Mouse (Mus musculus) forebrain, embryonic 13.5 days (tissue): ENCODE data around the gene Ston1. TPM values are rescaled to one million over a fixed set of nuclear protein-coding genes. Genes with fewer than 3 reads are reported as not detected.

Source experiments
- ATAC-seq: fragments of 200-750 bp; cut with Nextera tagmentation; 2 replicates; pipeline ENCODE4 v1.8.0; 2017
- H3K27ac ChIP-seq: fragments of 300-500 bp; sonication (generic); 2 replicates; pipeline ENCODE4 v1.5.1; 2015; ENCODE audit warnings: inconsistent platforms, mild to moderate bottlenecking, moderate library complexity
- H3K27me3 ChIP-seq: fragments of 300-500 bp; sonication (generic); 2 replicates; pipeline ENCODE4 v1.6.1; 2015; ENCODE audit warnings: mild to moderate bottlenecking, inconsistent platforms
- H3K36me3 ChIP-seq: fragments of 300-500 bp; sonication (generic); 2 replicates; pipeline ENCODE4 v1.6.1; 2015; ENCODE audit warnings: mild to moderate bottlenecking, inconsistent platforms; ENCODE audit not compliant: poor library complexity, severe bottlenecking
- H3K4me1 ChIP-seq: fragments of 300-500 bp; sonication (generic); 2 replicates; pipeline ENCODE4 v1.6.1; 2015; ENCODE audit warnings: inconsistent platforms
- H3K4me2 ChIP-seq: fragments of 300-500 bp; sonication (generic); 2 replicates; pipeline ENCODE4 v1.6.1; 2015; ENCODE audit warnings: inconsistent platforms, mild to moderate bottlenecking, moderate library complexity
- H3K4me3 ChIP-seq: fragments of 300-500 bp; sonication (generic); 2 replicates; pipeline ENCODE4 v1.5.1; 2015; ENCODE audit warnings: mild to moderate bottlenecking, inconsistent platforms
- H3K9ac ChIP-seq: fragments of 300-500 bp; sonication (generic); 2 replicates; pipeline ENCODE4 v1.6.1; 2015; ENCODE audit warnings: mild to moderate bottlenecking, inconsistent platforms
- H3K9me3 ChIP-seq: fragments of 300-500 bp; sonication (generic); replicated peaks from 2 replicates; pipeline ENCODE4 v1.6.1; 2016; ENCODE audit warnings: inconsistent platforms
- WGBS: fragments of 180-500 bp; shearing (Covaris S2); methylation state at CpG from one replicate; pipeline ENCODE4 v1.1.7; 2015; 5-methylcytosine and 5-hydroxymethylcytosine counted together
- polyA plus RNA-seq: library from polyadenylated mRNA; unstranded; fragments of >200 nt; fragmentation: Nextera tagmentation; extraction: Ambion mirVana; gene quantifications from 2 replicates; pipeline ENCODE4 v1.2.1, GENCODE M21; 2015

The Ston1 gene
- polyA plus RNA-seq: 2.4 and 3.2 TPM in 2 replicates

DNA sequence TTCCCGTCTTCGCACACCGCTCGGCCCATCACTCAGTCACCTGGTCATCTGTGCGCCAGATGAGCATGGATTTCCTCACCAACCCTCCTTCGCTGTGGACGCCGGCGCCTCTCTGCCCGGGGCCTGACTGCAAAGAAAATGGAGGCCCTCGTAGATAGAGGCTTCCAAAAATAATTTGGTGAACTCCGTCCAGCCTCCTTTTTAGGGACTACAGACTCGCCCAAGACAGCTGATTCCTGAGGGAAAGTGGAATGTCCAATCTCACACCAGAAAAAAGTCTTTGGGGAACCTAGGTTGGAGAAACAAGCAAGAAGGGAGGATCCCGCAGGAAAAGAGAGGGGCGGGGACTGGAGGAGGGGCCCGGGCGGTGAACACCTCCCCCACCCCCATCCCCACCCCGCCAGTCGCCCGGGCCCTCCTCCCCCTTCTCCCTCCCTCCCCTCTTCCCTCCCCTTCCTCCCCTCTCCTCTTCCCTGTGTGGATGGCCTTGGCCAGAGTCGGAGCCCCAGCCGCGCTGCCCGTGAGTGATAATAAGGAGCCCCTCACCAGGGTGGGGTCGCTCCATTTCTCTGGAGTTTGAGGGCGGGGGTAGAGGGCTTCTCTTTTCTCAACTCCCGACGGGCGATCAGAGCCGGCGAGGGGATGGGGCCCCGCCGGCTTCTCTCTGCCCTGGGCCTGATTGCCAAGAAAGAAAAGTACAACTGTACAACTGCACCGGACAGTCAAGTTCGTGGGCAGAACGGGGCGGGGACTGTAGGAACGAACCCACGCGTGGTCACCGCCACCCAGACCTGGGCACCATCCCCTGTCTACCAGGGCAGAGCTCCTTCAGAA lies at the start of gene Ston1:
Ston1 (plus strand) TSS at position 463 of the 834 bp plus-strand sequence.
- Histone ChIP-seq H3K9me3 (no peaks in the 10 kb centered on the region), H3K4me3 (peak within 1 kb of the TSS; percentile 52), H3K27me3 (no peaks in the 10 kb centered on the region), H3K36me3 (no peaks in the 10 kb centered on the region), H3K4me2 (peak within 1 kb of the TSS; percentile 77), H3K27ac (peak within 1 kb of the TSS; percentile 75), H3K9ac (peak within 1 kb of the TSS; percentile 72), H3K4me1 (peaks cover 23% of the 10 kb centered on the region)
- 0% methylated on average over 41 of the region's 41 CpGs for WGBS
- peak; percentile 85 for ATAC-seq

DNA sequence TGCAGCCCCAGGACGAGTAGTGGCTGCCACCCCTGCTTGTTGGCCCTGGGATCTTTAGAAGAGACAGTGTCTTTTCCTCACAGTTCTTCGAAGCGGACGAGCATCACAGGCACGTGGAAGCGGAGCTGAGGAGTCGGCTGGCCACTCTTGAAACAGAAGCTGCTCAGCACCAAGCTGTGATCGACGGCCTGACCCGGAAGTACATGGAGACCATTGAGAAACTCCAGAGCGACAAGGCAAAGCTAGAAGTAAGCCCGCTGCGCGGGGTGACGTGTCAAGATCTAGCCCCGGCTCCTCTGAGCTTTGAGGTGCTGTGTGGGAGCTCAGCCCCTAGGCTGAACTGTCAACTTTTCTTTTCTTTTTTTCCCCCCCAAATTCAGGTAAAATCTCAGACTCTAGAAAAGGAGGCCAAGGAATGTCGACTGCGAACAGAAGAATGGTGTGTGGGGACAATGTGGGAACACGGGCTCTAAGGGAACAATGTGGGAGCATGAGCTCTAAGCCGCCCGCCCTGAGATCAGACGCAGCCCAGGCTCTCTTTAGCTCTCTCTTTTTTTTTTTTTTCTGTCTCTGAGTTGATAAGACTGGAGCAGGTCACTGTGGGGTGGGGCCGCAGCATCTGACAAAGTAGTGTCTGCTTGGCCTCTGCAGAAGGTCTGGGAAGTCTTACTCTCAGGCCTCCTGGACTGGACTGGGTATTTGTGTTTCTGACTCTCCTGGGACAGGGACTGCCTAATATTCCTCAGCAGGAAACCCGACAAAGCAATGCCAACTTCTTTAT lies 47.9 kb upstream of the Ston1 start:
- peaks cover 60% of the 10 kb centered on the region for H3K36me3 ChIP-seq
- no peaks in the 10 kb centered on the region for H3K27me3 ChIP-seq
- H3K27ac ChIP-seq: no peak overlapping the region
- no peak overlapping the region for H3K4me2 ChIP-seq
- H3K9ac ChIP-seq: no peak overlapping the region
- no peaks in the 10 kb centered on the region for H3K9me3 ChIP-seq
- H3K4me3 ChIP-seq: no peak overlapping the region
- WGBS: 86% methylated on average over 24 of the region's 24 CpGs
- no peaks in the 10 kb centered on the region for H3K4me1 ChIP-seq
- no peak for ATAC-seq

DNA sequence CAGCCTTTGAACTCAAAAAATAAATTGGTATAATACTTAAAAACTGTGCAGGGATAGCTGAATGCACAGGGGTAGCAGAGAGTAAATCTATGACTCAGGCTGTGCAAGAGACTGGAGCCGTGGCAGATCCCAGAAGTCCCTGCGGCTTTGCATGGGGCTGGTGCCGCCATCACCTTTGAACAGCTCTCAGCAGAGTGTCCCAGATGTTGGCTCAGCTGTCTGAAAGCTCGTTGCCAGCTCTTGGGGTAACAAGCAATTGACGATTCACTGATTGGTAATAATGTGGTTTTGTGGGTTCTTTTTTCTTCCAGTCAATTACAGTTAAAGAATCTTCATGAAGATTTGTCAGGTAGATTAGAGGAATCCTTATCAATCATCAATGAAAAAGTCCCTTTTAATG lies 47.1 kb upstream of the Ston1 start:
- Histone ChIP-seq H3K4me2 (no peak overlapping the region), H3K27me3 (no peaks in the 10 kb centered on the region), H3K27ac (no peak overlapping the region), H3K9ac (no peak overlapping the region), H3K4me1 (no peaks in the 10 kb centered on the region), H3K9me3 (no peaks in the 10 kb centered on the region), H3K36me3 (peaks cover 62% of the 10 kb centered on the region), H3K4me3 (no peak overlapping the region)
- WGBS: 82% methylated on average over 5 of the region's 5 CpGs
- ATAC-seq: no peak

DNA sequence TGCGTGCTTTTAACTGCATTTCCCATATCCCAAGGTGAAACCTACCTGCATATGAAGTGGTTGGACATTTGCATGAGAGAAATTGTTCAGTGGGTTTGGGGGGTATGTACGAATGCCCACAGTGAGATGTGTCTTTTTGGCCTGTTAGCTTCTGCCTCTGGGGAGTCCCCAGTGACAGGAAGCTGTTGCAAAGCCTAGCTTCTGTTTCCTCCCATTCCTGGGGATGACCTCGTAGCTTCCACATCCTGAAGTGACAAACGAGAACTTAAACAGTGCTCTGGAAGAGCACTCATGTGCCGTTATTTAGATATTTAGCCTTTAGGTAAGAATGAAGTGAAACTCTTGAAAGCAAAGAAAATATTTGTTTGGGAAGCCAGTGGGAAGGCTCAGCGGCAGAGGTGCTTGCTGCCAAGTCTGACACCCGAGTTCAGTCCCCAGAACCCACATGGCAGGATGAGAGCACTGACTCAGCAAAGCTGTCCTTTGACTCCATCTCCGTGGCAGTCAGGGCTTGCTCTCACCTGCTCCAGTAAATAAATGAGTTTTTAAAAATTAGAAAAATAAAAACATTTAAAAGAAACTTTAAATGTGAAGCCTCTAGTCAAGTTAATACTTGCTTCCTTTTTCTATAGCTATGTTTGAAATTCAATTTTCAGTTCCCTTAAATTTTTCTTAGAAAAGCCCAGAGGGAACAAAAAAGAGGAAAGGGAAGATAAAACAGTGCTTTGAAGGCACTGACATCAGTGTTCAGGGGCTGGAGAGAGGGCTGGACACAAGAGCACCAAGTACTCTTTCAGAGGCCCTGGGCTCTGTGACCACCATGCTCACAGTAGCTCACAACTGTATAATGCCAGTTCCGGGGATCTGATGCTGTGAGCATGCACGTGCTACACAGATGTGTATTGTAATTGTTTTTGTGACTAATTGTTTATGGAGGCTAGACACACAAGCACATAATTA lies 46.2 kb upstream of the Ston1 start:
- Histone ChIP-seq H3K36me3 (peaks cover 61% of the 10 kb centered on the region), H3K4me3 (no peak overlapping the region), H3K27ac (no peak overlapping the region), H3K9me3 (no peaks in the 10 kb centered on the region), H3K4me2 (no peak overlapping the region), H3K9ac (no peak overlapping the region), H3K4me1 (no peaks in the 10 kb centered on the region), H3K27me3 (no peaks in the 10 kb centered on the region)
- no peak for ATAC-seq
- 76% methylated on average over 10 of the region's 10 CpGs for WGBS

DNA sequence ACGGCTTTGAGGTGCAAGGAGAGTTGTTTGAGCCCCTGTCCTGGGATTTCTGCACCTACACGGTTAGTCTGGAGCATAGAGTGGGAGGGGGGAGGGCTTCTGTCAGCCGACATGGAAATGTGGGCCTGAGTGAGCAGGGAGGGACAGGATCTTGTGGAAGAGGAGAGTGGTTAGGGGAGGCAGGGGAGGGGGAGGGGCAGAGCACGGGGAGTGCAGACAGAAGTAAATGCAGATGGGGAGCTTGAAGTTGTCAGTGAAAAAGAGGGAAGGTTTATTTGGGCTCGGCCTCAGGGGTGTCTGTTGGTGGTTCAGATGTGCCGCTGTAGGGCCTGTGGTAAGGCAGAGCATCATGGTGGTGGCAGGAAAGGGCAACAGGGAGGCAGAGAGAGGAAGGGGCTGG lies 44.9 kb upstream of the Ston1 start:
- H3K27ac ChIP-seq: no peak overlapping the region
- WGBS: 26% methylated on average over 6 of the region's 6 CpGs
- peaks cover 63% of the 10 kb centered on the region for H3K36me3 ChIP-seq
- H3K9ac ChIP-seq: no peak overlapping the region
- H3K9me3 ChIP-seq: no peaks in the 10 kb centered on the region
- H3K27me3 ChIP-seq: no peaks in the 10 kb centered on the region
- no peak overlapping the region for H3K4me3 ChIP-seq
- H3K4me1 ChIP-seq: no peaks in the 10 kb centered on the region
- no peak overlapping the region for H3K4me2 ChIP-seq
- peak; percentile 5; the same call in 1 of the 2 replicates for ATAC-seq

DNA sequence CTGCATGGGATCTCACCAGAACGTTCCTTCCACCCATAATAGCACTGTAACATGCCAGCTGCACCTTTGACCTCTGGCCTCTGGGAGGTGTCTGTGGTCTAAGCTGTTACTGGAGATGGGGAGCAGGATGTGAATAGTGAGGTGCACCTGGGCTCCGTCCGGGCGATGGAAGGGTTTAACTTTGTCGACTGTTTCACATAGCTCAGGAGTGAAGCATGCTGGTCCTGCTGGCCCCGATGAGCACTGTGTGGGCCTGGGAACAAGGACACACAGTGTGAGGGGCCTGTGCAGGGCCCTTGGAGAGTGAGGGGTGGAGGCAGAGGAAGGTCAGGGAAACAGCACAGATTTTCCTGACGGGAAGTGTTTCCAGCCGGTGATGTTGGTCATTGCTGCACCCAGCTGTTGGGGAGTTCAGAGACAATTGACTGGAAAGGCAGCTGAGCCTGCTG lies 44.5 kb upstream of the Ston1 start:
- no peak overlapping the region for H3K4me3 ChIP-seq
- ATAC-seq: 0 out of 2 replicates have a peak, but pooled peaks have one; percentile 6
- H3K4me2 ChIP-seq: no peak overlapping the region
- H3K9ac ChIP-seq: no peak overlapping the region
- H3K9me3 ChIP-seq: no peaks in the 10 kb centered on the region
- peaks cover 58% of the 10 kb centered on the region for H3K36me3 ChIP-seq
- H3K27me3 ChIP-seq: no peaks in the 10 kb centered on the region
- H3K27ac ChIP-seq: no peak overlapping the region
- WGBS: 52% methylated on average over 8 of the region's 8 CpGs
- no peaks in the 10 kb centered on the region for H3K4me1 ChIP-seq

DNA sequence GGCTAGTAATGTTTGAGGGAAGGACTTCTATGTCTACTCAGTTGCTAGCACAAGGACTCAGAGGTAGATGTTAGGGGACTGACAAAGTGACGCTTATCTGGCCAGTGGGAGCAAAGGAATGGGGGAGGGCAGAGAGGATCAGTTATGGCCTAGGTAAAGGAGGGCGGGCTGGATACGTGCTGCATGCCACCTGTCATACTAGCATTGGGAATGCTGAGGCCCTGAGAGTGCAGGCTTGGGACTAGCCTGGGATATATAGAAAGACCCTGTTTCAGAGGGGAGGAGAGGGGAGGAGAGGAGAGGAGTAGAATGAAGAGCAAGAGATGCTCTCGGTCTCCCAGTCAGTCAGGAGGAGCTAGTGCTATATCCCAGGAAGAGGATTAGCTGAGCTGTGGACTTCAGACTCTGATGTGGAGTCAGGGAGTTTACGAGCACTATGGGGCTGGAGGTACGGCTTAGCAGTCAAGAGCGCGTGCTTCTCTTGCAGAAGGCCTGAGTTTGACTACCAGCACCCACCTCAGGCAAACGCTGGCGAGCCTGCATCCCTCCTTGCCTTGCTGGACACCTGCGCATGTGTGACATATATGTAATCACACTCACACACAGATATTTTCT lies 43.9 kb upstream of the Ston1 start:
- no peak overlapping the region for H3K4me2 ChIP-seq
- 89% methylated on average over 11 of the region's 11 CpGs for WGBS
- ATAC-seq: no peak
- H3K4me1 ChIP-seq: no peaks in the 10 kb centered on the region
- H3K27ac ChIP-seq: no peak overlapping the region
- no peaks in the 10 kb centered on the region for H3K27me3 ChIP-seq
- no peak overlapping the region for H3K9ac ChIP-seq
- H3K36me3 ChIP-seq: peaks cover 55% of the 10 kb centered on the region
- no peak overlapping the region for H3K4me3 ChIP-seq
- no peaks in the 10 kb centered on the region for H3K9me3 ChIP-seq

DNA sequence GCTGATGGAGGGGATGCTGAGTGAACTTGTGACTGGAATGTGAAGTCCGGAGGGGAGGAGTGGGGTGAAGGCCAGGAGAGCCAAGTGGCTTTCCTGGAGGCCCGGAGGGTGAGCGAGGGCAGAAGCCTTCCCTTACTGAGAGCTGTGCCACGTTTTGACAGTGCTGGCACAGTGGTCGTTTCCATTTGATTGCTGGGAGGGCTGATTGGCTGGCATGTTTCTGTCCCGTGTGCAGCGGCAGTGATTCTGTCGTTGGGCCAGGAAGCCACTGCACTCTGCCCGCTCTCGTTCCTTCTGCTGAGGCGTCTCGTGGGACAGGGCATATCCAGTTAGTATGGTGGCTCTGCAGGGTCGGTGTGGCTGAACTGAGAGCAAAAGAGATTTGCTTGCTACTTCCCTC lies 41.3 kb upstream of the Ston1 start:
- H3K4me2 ChIP-seq: no peak overlapping the region
- H3K4me3 ChIP-seq: no peak overlapping the region
- no peaks in the 10 kb centered on the region for H3K4me1 ChIP-seq
- 86% methylated on average over 13 of the region's 13 CpGs for WGBS
- H3K9me3 ChIP-seq: no peaks in the 10 kb centered on the region
- H3K36me3 ChIP-seq: peaks cover 43% of the 10 kb centered on the region
- H3K9ac ChIP-seq: no peak overlapping the region
- no peaks in the 10 kb centered on the region for H3K27me3 ChIP-seq
- no peak for ATAC-seq
- H3K27ac ChIP-seq: no peak overlapping the region

DNA sequence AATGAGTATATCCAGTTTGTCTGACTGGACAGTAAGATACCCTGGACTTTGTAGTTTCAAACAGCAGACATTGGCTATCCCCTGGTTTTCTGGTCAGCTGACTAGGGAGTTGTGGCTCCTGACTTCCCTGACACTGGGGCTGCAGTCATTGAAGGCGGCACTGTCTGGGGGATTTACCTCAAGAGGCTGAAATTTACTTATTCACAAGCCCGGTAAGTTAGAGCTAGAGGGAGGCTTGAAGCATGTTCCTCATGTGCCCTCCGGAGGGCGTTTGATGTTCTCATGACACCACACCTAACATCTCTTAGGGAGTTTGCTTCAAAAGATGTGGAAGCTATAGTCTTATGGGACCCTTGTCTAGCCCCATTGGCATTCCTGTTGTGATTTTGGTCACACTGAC lies 40.8 kb upstream of the Ston1 start:
- WGBS: 83% methylated on average over 4 of the region's 4 CpGs
- H3K36me3 ChIP-seq: peaks cover 46% of the 10 kb centered on the region

DNA sequence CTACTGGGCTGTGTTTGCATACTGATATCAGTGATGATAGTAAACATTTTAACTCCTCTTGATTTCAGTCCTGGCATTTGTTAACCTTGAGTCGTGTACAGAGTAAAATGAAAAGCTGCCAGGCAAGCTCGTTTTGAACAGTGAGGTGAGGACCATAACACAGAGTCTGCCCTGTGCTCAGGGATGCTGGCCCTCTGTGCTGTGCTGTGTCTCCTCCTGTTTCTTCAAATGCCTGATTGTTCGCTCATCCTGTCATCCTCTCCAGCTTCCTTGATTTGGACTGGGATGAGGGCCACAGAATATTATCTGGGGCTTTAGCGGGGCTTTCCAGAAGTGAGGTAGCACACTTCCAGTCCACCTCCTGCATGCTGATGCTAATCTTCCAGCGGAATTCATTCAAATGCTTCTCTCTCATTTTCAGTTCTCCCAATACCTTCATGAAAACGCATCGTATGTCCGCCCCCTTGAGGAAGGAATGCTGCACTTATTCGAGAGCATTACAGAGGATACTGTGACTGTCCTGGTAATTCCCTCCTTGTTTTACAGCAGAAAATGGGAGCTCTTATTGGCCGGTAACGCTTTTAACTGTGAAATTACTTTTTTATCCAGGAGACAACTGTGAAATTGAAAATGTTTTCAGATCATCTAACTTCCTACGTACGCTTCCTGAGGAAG lies 39.2 kb upstream of the Ston1 start:
- ATAC-seq: peak; percentile 82
- no peak overlapping the region for H3K9ac ChIP-seq
- no peaks in the 10 kb centered on the region for H3K4me1 ChIP-seq
- peak overlapping the region; percentile 22; the same call in 1 of the 2 replicates for H3K27ac ChIP-seq
- H3K4me3 ChIP-seq: no peak overlapping the region
- WGBS: 40% methylated on average over 13 of the region's 13 CpGs
- no peaks in the 10 kb centered on the region for H3K9me3 ChIP-seq
- H3K4me2 ChIP-seq: no peak overlapping the region
- H3K27me3 ChIP-seq: no peaks in the 10 kb centered on the region
- H3K36me3 ChIP-seq: peaks cover 57% of the 10 kb centered on the region

More for the DNA sequence above, 40.8 kb upstream of the Ston1 start:
- ATAC-seq: no peak
- Histone ChIP-seq H3K4me2 (no peak overlapping the region), H3K27ac (no peak overlapping the region), H3K4me1 (no peaks in the 10 kb centered on the region), H3K27me3 (no peaks in the 10 kb centered on the region), H3K4me3 (no peak overlapping the region), H3K9ac (no peak overlapping the region), H3K9me3 (no peaks in the 10 kb centered on the region)

DNA sequence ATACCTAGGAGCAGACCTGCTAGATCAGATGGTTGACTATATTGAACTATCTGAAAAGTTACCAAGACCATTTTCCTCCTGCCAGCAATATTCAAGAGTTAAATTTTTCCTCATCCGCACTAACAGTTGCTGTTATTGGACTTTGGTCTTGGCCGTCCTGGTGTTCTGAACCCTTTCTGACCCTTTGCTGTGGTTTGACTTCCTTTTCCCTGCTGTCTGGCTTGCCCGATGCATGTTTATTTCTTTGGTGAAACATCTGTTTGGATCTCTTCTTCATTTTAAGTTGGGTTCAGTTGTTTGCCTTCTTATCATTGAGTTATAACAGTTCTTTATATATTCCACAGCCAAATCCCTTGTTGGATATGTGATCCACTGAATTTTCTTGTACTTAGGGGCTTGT lies 33.9 kb upstream of the Ston1 start:
- Histone ChIP-seq H3K9me3 (no peaks in the 10 kb centered on the region), H3K4me3 (no peak overlapping the region), H3K9ac (no peak overlapping the region), H3K27me3 (no peaks in the 10 kb centered on the region), H3K4me2 (no peak overlapping the region), H3K27ac (no peak overlapping the region), H3K4me1 (no peaks in the 10 kb centered on the region), H3K36me3 (peaks cover 52% of the 10 kb centered on the region)
- ATAC-seq: no peak
- WGBS: 84% methylated on average over 3 of the region's 3 CpGs
